Mouse (Mus musculus) neural tube, embryonic 15.5 days (tissue): ENCODE measurements around the gene Nkx6-2. TPM values are rescaled to one million over a fixed set of nuclear protein-coding genes. Genes with fewer than 3 reads are reported as not detected.
A peak's percentile ranks its signal among the peaks of the same experiment; 100 is the strongest.

Source experiments
- ATAC-seq: fragments of 200-750 bp; cut with Nextera tagmentation; 2 replicates; pipeline ENCODE4 v1.8.0; 2017; ENCODE audit warnings: mild to moderate bottlenecking, moderate TSS enrichment, moderate library complexity; ENCODE audit not compliant: low FRiP score
- H3K27ac ChIP-seq: fragments of 300-500 bp; sonication (generic); replicated peaks from 2 replicates; pipeline ENCODE4 v1.5.1; 2015; ENCODE audit warnings: mild to moderate bottlenecking, inconsistent platforms
- H3K27me3 ChIP-seq: fragments of 300-500 bp; sonication (generic); replicated peaks from 2 replicates; pipeline ENCODE4 v1.6.1; 2015; ENCODE audit warnings: inconsistent platforms
- H3K36me3 ChIP-seq: fragments of 300-500 bp; sonication (generic); 2 replicates; pipeline ENCODE4 v1.6.1; 2015; ENCODE audit warnings: inconsistent platforms
- H3K4me1 ChIP-seq: fragments of 300-500 bp; sonication (generic); 2 replicates; pipeline ENCODE4 v1.6.1; 2015; ENCODE audit warnings: inconsistent platforms
- H3K4me2 ChIP-seq: fragments of 300-500 bp; sonication (generic); 2 replicates; pipeline ENCODE4 v1.6.1; 2015; ENCODE audit warnings: inconsistent platforms, mild to moderate bottlenecking, moderate library complexity
- H3K4me3 ChIP-seq: fragments of 300-500 bp; sonication (generic); replicated peaks from 2 replicates; pipeline ENCODE4 v1.5.1; 2015; ENCODE audit warnings: mild to moderate bottlenecking, inconsistent platforms
- H3K9ac ChIP-seq: fragments of 300-500 bp; sonication (generic); replicated peaks from 2 replicates; pipeline ENCODE4 v1.6.1; 2015; ENCODE audit warnings: mild to moderate bottlenecking, inconsistent platforms
- H3K9me3 ChIP-seq: fragments of 300-500 bp; sonication (generic); replicated peaks from 2 replicates; pipeline ENCODE4 v1.6.1; 2016; ENCODE audit warnings: inconsistent platforms
- WGBS: fragments of 180-500 bp; shearing (Covaris S2); methylation state at CpG from one replicate; pipeline ENCODE4 v1.1.7; 2015; ENCODE audit warnings: mixed read lengths; 5-methylcytosine and 5-hydroxymethylcytosine counted together
- polyA plus RNA-seq: library from polyadenylated mRNA; unstranded; fragments of >200 nt; fragmentation: Nextera tagmentation; extraction: Ambion mirVana; gene quantifications from 2 replicates; pipeline ENCODE4 v1.2.1, GENCODE M21; 2015

Gene Nkx6-2
- 6.1 and 7.8 TPM in 2 replicates for polyA plus RNA-seq

DNA sequence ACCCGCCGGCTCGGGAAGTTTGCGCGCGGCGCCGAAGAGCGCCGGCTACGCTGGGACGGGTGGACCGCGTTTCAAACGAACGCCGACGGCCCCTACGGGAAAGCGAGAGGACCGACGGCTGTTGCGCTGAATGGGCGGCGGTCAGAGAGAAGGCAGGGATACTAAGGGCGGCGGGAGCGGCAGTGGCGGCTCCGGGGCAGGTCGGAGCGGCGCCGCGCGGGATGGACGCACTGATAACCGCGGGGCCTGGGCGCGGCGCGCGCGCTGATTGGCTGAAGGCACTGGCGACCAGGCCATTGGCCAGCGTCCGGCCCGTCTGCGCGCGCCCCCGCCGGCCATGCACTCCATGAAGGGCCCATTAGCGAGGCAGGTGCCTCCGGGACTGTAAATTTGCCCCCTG, at the start of gene Nkx6-2:
TSS of gene Nkx6-2 (minus strand) at position 203 of the 400 bp plus-strand sequence.
- no peaks in the 10 kb centered on the region; the same call in 1 of the 2 replicates for H3K36me3 ChIP-seq
- no peak within 1 kb of the TSS for H3K27ac ChIP-seq
- no peak within 1 kb of the TSS for H3K9ac ChIP-seq
- H3K27me3 ChIP-seq = peaks cover 99% of the 10 kb centered on the region
- no peak for ATAC-seq
- peaks cover 37% of the 10 kb centered on the region for H3K4me1 ChIP-seq
- no peaks in the 10 kb centered on the region for H3K9me3 ChIP-seq
- peak within 1 kb of the TSS; percentile 33 for H3K4me3 ChIP-seq
- peak within 1 kb of the TSS; percentile 54 for H3K4me2 ChIP-seq
- under 1% methylated on average over 55 of the region's 56 CpGs for WGBS

DNA sequence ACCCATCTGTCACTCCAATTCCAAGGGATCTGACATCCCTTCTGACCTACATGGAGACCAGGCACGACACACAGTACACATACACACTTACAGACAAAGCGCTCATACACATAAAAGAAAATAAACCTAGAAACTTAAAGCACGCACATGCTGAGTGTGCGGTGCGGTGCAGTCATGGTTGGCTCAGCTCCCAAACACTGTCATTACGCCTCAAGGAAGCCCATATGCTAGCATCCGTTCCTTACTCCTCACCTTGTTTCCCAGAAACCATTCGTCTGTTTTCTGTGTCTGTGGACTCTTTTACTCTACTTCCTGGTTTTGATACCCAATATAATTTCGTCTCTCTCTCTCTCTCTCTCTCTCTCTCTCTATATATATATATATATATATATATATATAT, 42.6 kb upstream of the Nkx6-2 start:
- no peaks in the 10 kb centered on the region for H3K4me1 ChIP-seq
- H3K36me3 ChIP-seq = no peaks in the 10 kb centered on the region
- no peak overlapping the region for H3K4me2 ChIP-seq
- no peaks in the 10 kb centered on the region for H3K9me3 ChIP-seq
- 84% methylated on average over 9 of the region's 9 CpGs for WGBS
- no peak for ATAC-seq
- H3K4me3 ChIP-seq = no peak overlapping the region
- H3K27me3 ChIP-seq = no peaks in the 10 kb centered on the region; the same call in 1 of the 2 replicates
- H3K27ac ChIP-seq = no peak overlapping the region
- no peak overlapping the region for H3K9ac ChIP-seq

DNA sequence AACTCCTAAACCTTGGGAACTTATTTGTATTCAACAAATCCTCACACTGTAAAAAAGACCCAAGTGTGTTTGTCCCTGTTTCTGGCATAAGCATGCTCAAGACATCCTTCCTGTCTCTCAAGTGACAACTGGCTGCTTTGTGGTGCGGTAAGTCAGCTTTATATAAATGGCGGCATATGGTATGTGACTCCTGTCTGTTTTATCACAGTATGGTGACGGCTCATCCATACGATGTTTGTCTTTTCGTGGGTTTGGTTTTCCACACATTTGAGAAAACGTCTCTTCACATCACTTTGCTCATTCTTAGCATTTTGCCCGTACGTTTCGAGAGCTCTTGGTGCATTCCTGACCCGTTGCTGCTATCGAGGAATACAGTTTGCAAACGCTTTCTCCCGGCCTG, 40.0 kb upstream of the Nkx6-2 start:
- H3K27ac ChIP-seq = no peak overlapping the region
- no peak overlapping the region for H3K4me2 ChIP-seq
- 85% methylated on average over 13 of the region's 13 CpGs for WGBS
- no peaks in the 10 kb centered on the region for H3K9me3 ChIP-seq
- ATAC-seq = no peak
- H3K9ac ChIP-seq = no peak overlapping the region
- no peaks in the 10 kb centered on the region for H3K4me1 ChIP-seq
- peaks cover 9% of the 10 kb centered on the region; the same call in 1 of the 2 replicates for H3K27me3 ChIP-seq
- H3K4me3 ChIP-seq = no peak overlapping the region
- H3K36me3 ChIP-seq = no peaks in the 10 kb centered on the region

DNA sequence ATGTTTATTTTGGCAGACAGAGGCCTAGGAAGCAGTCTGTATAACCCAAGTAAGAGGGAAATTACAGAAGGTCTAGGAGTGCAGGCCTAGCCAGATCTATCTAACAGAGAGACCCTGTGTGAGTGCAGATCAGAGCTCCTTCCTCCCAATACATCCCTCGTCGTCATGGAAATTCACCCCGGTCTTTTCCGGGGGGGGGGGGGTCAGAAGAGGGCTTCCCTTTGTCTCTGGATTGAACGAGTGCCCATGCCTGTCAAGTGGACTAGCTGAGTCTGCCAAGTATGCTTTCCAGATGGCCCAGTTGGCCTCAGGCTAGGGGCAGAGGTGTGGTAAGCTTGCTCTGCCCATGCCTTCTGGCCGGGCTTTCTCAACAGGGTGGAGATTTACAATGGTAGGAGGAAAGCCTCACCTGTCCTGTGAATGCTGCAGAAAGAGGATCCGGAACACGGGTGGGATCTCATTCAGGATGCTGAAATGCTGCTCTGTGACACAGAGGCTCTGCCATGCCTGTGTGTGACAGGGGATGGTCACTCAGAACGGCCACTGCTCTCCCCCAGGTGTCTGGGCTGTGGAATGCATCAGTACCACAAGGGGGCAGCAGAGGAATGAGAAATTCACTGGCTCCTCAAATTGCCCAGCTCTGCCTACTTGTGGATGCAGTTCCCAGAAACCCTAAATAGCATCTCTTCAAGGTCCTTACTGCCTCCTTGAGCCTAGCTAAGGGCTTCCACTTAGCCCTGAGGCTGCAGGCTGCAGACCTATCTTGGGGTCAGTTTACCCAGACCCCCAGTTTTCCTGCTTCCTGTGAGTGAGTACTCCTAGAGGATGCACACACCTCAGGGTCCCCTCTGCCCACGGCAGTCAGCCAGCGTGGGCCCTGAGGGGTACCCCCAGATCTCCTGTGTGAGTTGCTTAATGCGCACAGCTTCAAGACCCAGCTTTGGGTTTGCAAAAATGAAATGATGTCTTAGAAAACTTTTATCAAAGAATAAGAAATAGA, 33.5 kb upstream of the Nkx6-2 start:
- 0 out of 2 replicates have a peak overlapping the region, but pooled peaks have one; percentile 23 for H3K27ac ChIP-seq
- WGBS = 43% methylated on average over 12 of the region's 12 CpGs
- H3K4me1 ChIP-seq = peaks cover 10% of the 10 kb centered on the region
- no peaks in the 10 kb centered on the region for H3K9me3 ChIP-seq
- H3K27me3 ChIP-seq = peaks cover 29% of the 10 kb centered on the region
- ATAC-seq = peak; percentile 77
- no peaks in the 10 kb centered on the region for H3K36me3 ChIP-seq
- no peak overlapping the region for H3K4me2 ChIP-seq
- H3K9ac ChIP-seq = no peak overlapping the region
- H3K4me3 ChIP-seq = no peak overlapping the region

DNA sequence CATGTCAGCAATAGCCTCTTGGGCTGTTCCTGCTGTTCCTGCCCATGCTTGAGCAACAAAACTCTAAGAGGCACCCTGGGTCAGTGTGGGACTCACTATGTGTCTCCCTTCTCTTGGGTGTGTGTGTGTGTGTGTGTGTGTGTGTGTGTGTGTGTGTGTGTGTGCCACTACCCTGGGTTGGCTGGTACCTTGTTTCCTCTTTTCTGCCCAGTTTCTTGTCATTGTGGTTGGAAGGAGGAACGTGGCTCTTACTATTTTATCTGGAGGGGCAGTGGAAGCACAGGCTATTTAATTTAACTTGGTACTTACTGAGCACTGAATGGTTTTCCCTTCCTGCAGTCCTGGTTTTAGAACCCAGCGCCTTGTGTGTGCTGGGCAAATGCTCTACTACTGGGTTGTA, 27.7 kb upstream of the Nkx6-2 start:
- H3K27me3 ChIP-seq = peaks cover 26% of the 10 kb centered on the region
- no peak overlapping the region for H3K9ac ChIP-seq
- no peak overlapping the region for H3K4me3 ChIP-seq
- ATAC-seq = no peak
- no peaks in the 10 kb centered on the region for H3K9me3 ChIP-seq
- 85% methylated on average over 2 of the region's 2 CpGs for WGBS
- H3K4me1 ChIP-seq = no peaks in the 10 kb centered on the region
- no peak overlapping the region for H3K27ac ChIP-seq
- H3K36me3 ChIP-seq = no peaks in the 10 kb centered on the region
- no peak overlapping the region for H3K4me2 ChIP-seq

DNA sequence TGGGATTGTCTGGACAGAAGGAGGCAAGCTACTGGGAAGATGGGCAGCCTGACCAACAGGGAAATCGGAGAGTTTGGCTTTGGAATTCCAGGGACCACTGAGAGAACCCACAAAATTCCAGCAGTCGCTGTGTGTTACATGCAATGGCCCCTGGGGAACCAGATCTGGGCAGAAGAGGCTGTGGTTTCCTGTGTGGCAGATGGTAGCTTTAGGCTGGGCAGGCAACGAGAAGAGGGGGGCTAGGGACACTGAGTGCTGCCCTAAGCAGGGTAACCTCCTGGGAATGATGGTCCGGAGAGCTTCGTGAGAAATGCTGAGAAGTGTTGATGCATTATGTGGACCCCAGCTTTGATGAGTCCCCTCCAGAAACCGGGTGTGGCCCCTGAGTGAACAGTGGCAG, 13.3 kb upstream of the Nkx6-2 start:
- no peak overlapping the region for H3K9ac ChIP-seq
- no peak for ATAC-seq
- no peaks in the 10 kb centered on the region for H3K36me3 ChIP-seq
- H3K9me3 ChIP-seq = no peaks in the 10 kb centered on the region
- WGBS = 47% methylated on average over 6 of the region's 6 CpGs
- peaks cover 11% of the 10 kb centered on the region for H3K4me1 ChIP-seq
- H3K27ac ChIP-seq = no peak overlapping the region
- no peak overlapping the region for H3K4me2 ChIP-seq
- H3K27me3 ChIP-seq = peaks cover 68% of the 10 kb centered on the region
- H3K4me3 ChIP-seq = no peak overlapping the region

DNA sequence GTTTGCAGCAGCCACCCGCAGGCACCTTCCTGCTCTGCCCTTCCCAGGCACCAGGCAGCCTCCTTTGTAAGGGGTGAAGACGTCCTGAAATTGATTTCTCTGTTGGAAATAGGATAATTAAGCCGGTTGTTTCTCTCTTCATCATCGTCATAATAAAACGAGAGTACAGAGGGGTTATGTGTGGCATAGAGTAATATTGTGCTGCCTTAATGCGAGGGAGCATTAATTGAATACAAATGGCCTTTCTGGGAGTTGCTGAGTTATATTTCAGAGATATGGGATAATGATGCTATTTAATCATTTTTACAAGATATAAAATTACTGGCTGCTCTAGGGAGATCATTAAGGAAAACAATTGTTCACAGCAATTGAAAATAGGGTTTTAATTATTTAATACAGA, 12.7 kb upstream of the Nkx6-2 start:
- H3K27ac ChIP-seq = no peak overlapping the region
- H3K4me2 ChIP-seq = no peak overlapping the region
- no peak overlapping the region for H3K9ac ChIP-seq
- H3K27me3 ChIP-seq = peaks cover 68% of the 10 kb centered on the region
- peaks cover 11% of the 10 kb centered on the region for H3K4me1 ChIP-seq
- ATAC-seq = peak; percentile 61; the same call in 1 of the 2 replicates
- H3K4me3 ChIP-seq = no peak overlapping the region
- 44% methylated on average over 6 of the region's 6 CpGs for WGBS
- H3K9me3 ChIP-seq = no peaks in the 10 kb centered on the region
- no peaks in the 10 kb centered on the region for H3K36me3 ChIP-seq

DNA sequence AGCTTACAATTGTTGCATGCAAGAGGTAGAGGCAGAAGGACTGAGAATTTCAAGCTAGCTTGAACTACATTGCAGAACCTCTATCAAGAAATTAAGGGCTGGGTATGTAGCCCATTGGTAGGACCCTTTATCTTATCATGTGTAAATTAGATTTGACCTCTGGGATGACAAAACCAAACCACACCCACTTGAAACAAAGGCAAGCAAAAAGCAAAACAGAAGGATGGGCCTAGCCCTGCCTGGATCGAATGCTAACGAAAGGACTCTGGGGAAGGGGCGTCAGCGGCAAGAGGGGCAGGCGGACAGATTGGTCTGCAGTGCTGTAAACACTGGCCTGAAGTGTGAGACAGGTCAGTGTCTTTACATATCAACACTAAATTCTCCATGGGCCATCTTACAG, 8.7 kb upstream of the Nkx6-2 start:
- H3K4me1 ChIP-seq = peaks cover 16% of the 10 kb centered on the region
- 88% methylated on average over 5 of the region's 5 CpGs for WGBS

DNA sequence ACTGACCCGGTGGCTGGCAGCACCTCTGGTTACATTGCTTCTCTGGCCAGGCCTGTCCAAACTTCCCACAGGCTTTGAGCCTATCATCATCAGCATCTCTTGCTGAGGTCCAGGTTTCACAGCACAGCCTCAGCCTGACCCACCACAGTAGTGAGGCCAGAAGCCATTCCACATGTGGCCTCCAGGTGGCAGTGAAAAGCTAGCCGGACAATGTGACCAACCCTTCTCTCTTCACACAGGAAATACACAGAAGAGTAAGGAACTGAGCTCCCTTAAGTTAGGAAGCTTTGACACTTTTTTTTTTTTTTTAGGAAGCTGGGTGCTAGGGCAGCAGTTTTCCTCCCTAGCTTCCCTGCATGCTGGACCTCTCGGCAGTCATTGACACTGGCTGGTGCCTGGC, 7.7 kb upstream of the Nkx6-2 start:
- Histone ChIP-seq H3K36me3 (no peaks in the 10 kb centered on the region), H3K4me3 (no peak overlapping the region), H3K27ac (no peak overlapping the region), H3K9me3 (no peaks in the 10 kb centered on the region), H3K9ac (no peak overlapping the region), H3K4me1 (peaks cover 10% of the 10 kb centered on the region), H3K27me3 (peaks cover 90% of the 10 kb centered on the region), H3K4me2 (no peak overlapping the region)
- 37% methylated on average over 3 of the region's 3 CpGs for WGBS
- ATAC-seq = no peak

More for the DNA sequence above, 8.7 kb upstream of the Nkx6-2 start:
- Histone ChIP-seq H3K4me2 (no peak overlapping the region), H3K9ac (no peak overlapping the region), H3K4me3 (no peak overlapping the region), H3K36me3 (no peaks in the 10 kb centered on the region), H3K9me3 (no peaks in the 10 kb centered on the region), H3K27me3 (peaks cover 85% of the 10 kb centered on the region), H3K27ac (no peak overlapping the region)
- no peak for ATAC-seq

DNA sequence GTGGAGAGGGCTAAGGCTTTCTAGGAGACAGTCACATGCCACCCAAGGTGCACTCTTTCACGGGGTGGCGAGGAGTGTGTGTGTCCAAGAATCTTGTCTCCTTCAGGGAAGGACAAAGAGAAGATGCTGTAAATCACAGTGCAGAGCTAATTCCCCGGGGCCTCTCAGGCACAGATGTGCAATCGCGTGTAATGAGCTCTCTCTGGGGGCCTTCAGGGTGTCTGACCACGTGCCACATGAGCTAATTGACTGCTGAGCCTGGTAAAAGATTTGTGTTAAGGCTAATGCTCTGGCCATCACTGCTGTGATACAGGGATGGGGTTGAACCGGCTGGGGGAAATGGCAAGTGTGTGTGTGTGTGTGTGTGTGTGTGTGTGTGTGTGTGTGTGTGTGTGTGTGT, 5.3 kb upstream of the Nkx6-2 start:
- no peak; the same call in 1 of the 2 replicates for ATAC-seq
- Histone ChIP-seq H3K4me1 (peaks cover 19% of the 10 kb centered on the region), H3K4me2 (no peak overlapping the region), H3K27ac (no peak overlapping the region), H3K36me3 (no peaks in the 10 kb centered on the region), H3K27me3 (peaks cover 98% of the 10 kb centered on the region), H3K4me3 (no peak overlapping the region), H3K9me3 (no peaks in the 10 kb centered on the region), H3K9ac (no peak overlapping the region)
- WGBS = 12% methylated on average over 7 of the region's 7 CpGs

DNA sequence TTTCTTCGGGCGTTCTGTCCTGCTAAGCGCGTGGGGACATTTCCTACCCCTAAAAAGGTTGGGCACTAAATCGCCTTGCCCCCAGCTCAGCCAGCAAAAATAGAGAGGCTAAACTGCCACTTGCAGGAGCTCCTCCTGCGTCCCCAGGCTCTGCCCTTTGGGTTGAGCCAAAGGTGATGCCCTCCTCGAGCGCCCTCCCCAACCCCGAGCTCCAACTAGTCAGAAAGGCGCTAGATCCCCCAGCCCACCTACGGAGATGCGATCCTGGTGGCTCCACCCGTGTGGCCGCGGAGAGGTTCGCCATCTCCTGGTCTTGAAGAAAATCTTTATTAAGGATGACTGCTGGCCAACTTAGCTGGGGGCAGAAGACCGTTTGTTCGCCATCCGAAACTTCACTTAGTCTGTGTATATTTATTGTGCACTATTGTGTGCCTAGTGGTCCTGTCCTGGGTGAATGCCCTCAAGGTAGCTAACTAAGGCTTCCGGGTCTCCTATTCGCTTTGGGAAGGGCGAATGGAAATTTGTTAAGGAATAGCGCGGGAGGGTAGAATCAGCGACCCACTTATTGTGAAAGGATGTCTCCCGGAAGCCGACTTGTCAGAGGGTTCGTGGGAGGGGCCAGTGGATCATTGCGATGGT, 2.7 kb upstream of the Nkx6-2 start:
- ATAC-seq = no peak
- no peak overlapping the region for H3K9ac ChIP-seq
- peaks cover 99% of the 10 kb centered on the region for H3K27me3 ChIP-seq
- H3K4me1 ChIP-seq = peaks cover 42% of the 10 kb centered on the region
- H3K9me3 ChIP-seq = no peaks in the 10 kb centered on the region
- H3K36me3 ChIP-seq = no peaks in the 10 kb centered on the region
- H3K4me2 ChIP-seq = no peak overlapping the region
- WGBS = 2% methylated on average over 29 of the region's 29 CpGs
- no peak overlapping the region for H3K27ac ChIP-seq
- no peak overlapping the region for H3K4me3 ChIP-seq
